Mouse (Mus musculus) forebrain, embryonic 12.5 days (tissue): ENCODE results near the gene Nhsl1. TPM values are rescaled to one million over a fixed set of nuclear protein-coding genes. Genes with fewer than 3 reads are reported as not detected.

Experiments used
- ATAC-seq: fragments of 200-750 bp; cut with Nextera tagmentation; 2 replicates; pipeline ENCODE4 v1.8.0; 2017; ENCODE audit warnings: moderate TSS enrichment; ENCODE audit not compliant: low FRiP score
- H3K27ac ChIP-seq: fragments of 300-500 bp; sonication (generic); 2 replicates; pipeline ENCODE4 v1.5.1; 2016; ENCODE audit warnings: mild to moderate bottlenecking
- H3K27me3 ChIP-seq: fragments of 300-500 bp; sonication (generic); 2 replicates; pipeline ENCODE4 v1.6.1; 2016; ENCODE audit warnings: mild to moderate bottlenecking
- H3K36me3 ChIP-seq: fragments of 300-500 bp; sonication (generic); replicated peaks from 2 replicates; pipeline ENCODE4 v1.6.1; 2016; ENCODE audit warnings: mild to moderate bottlenecking
- H3K4me1 ChIP-seq: fragments of 300-500 bp; sonication (generic); 2 replicates; pipeline ENCODE4 v1.6.1; 2016
- H3K4me2 ChIP-seq: fragments of 300-500 bp; sonication (generic); 2 replicates; pipeline ENCODE4 v1.6.1; 2016; ENCODE audit warnings: mild to moderate bottlenecking, moderate library complexity
- H3K4me3 ChIP-seq: fragments of 300-500 bp; sonication (generic); replicated peaks from 2 replicates; pipeline ENCODE4 v1.5.1; 2016; ENCODE audit warnings: mild to moderate bottlenecking
- H3K9ac ChIP-seq: fragments of 300-500 bp; sonication (generic); 2 replicates; pipeline ENCODE4 v1.6.1; 2016; ENCODE audit warnings: mild to moderate bottlenecking
- H3K9me3 ChIP-seq: fragments of 300-500 bp; sonication (generic); 2 replicates; pipeline ENCODE4 v1.6.1; 2016
- WGBS: fragments of 180-500 bp; shearing (Covaris S2); methylation state at CpG from one replicate; pipeline ENCODE4 v1.1.7; 2016; 5-methylcytosine and 5-hydroxymethylcytosine counted together
- polyA plus RNA-seq: library from polyadenylated mRNA; unstranded; fragments of >200 nt; fragmentation: Nextera tagmentation; extraction: Ambion mirVana; gene quantifications from 2 replicates; pipeline ENCODE4 v1.2.1, GENCODE M21; 2016

Nhsl1 gene
- polyA plus RNA-seq, 1 experiment from 2014 or later: 17.2 TPM

DNA sequence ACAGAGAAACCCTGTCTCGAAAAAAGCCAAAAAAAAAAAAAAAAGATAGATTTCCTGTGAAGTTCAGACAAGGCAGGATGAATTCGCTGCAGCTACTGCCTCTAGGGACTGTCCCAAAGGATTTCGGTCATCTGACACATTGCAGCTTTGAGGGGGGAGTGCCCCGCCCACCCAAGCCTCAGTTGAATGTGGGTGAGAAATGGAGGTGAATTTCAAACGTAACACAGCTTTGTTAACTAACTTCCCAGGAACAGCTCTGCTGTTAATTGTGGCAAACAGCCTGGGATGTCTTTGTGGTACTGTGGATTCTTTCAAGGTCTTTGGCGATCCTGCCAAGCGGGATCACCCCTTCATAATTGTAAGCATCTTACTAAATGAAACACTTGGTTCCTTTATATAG lies 67.4 kb downstream of the Nhsl1 start:
- H3K9ac ChIP-seq: no peak overlapping the region
- no peak overlapping the region for H3K4me3 ChIP-seq
- no peaks in the 10 kb centered on the region for H3K36me3 ChIP-seq
- no peaks in the 10 kb centered on the region for H3K9me3 ChIP-seq
- H3K27ac ChIP-seq: no peak overlapping the region
- H3K27me3 ChIP-seq: no peaks in the 10 kb centered on the region; the same call in 1 of the 2 replicates
- 40% methylated on average over 7 of the region's 7 CpGs for WGBS
- no peak overlapping the region for H3K4me2 ChIP-seq
- no peak for ATAC-seq
- peaks cover 7% of the 10 kb centered on the region; the same call in 1 of the 2 replicates for H3K4me1 ChIP-seq

GRCm38 (mm10) chr10:18388784-18389575 lies 70.2 kb downstream of the Nhsl1 start:
- Histone ChIP-seq H3K9ac (no peak overlapping the region), H3K4me3 (no peak overlapping the region), H3K27me3 (no peaks in the 10 kb centered on the region; the same call in 1 of the 2 replicates), H3K36me3 (no peaks in the 10 kb centered on the region), H3K27ac (peak overlapping the region; percentile 51), H3K4me2 (no peak overlapping the region), H3K4me1 (peaks cover 7% of the 10 kb centered on the region), H3K9me3 (no peaks in the 10 kb centered on the region)
- WGBS: 33% methylated on average over 10 of the region's 10 CpGs
- ATAC-seq: peak; percentile 70; the same call in 1 of the 2 replicates

GRCm38 (mm10) chr10:18390004-18390403 lies 71.2 kb downstream of the Nhsl1 start:
- Histone ChIP-seq H3K36me3 (no peaks in the 10 kb centered on the region), H3K4me1 (peaks cover 7% of the 10 kb centered on the region), H3K27me3 (no peaks in the 10 kb centered on the region; the same call in 1 of the 2 replicates), H3K4me3 (no peak overlapping the region), H3K27ac (no peak overlapping the region), H3K4me2 (no peak overlapping the region), H3K9ac (no peak overlapping the region), H3K9me3 (no peaks in the 10 kb centered on the region)
- no peak for ATAC-seq
- 90% methylated on average over 15 of the region's 15 CpGs for WGBS

DNA sequence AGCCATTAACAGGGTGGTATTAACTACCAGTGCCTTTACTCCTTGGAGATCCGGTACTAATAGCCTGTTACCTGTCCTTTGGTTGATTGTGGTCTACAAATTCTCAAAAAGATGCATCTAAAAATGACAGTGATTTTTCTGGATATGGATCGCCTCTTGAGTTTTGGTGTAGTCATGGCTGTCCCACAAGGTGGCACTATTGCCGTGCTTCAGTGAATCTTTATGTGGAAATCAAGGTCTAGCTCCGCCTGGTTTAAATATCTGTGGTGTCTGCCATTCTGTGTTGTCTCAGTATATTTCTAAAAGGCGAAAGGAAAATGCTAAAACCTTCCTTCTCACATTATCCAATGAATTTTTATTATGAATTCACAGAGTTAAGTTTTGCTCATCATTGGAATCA lies 72.8 kb downstream of the Nhsl1 start:
- Histone ChIP-seq H3K9ac (no peak overlapping the region), H3K4me2 (no peak overlapping the region)
- no peak for ATAC-seq

DNA sequence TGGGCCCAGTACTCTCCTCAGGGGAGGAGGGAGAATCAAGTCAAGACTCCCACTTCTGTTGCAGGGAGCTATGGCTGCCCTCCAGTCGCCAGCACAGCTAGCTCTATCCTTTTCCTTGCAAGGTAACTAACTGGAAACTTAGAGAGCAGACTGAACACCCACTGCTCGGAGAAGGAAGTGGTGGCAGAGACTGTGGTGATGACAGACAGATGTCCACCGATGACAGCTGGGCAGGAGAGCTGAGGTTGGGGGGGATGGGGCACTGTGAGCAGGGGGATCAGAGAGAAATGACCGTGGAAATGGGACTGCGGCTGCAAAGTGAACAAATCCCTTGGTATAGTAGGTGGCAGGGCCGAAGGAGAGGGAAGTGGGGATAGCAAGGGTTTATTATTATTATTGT lies 73.5 kb downstream of the Nhsl1 start:
- no peak overlapping the region for H3K4me2 ChIP-seq
- H3K27me3 ChIP-seq: no peaks in the 10 kb centered on the region
- 80% methylated on average over 6 of the region's 6 CpGs for WGBS
- no peak for ATAC-seq
- no peak overlapping the region for H3K4me3 ChIP-seq
- H3K36me3 ChIP-seq: no peaks in the 10 kb centered on the region
- no peaks in the 10 kb centered on the region for H3K9me3 ChIP-seq
- H3K4me1 ChIP-seq: peaks cover 4% of the 10 kb centered on the region
- H3K9ac ChIP-seq: no peak overlapping the region
- no peak overlapping the region for H3K27ac ChIP-seq

More for the DNA sequence above, 72.8 kb downstream of the Nhsl1 start:
- no peak overlapping the region for H3K27ac ChIP-seq
- H3K4me3 ChIP-seq: no peak overlapping the region
- no peaks in the 10 kb centered on the region for H3K36me3 ChIP-seq
- H3K4me1 ChIP-seq: peaks cover 4% of the 10 kb centered on the region
- WGBS: 48% methylated on average over 5 of the region's 5 CpGs
- no peaks in the 10 kb centered on the region for H3K27me3 ChIP-seq
- no peaks in the 10 kb centered on the region for H3K9me3 ChIP-seq

GRCm38 (mm10) chr10:18393740-18394139 lies 75.0 kb downstream of the Nhsl1 start:
- Histone ChIP-seq H3K9ac (no peak overlapping the region), H3K9me3 (no peaks in the 10 kb centered on the region), H3K27ac (no peak overlapping the region), H3K27me3 (no peaks in the 10 kb centered on the region), H3K4me2 (no peak overlapping the region), H3K36me3 (no peaks in the 10 kb centered on the region), H3K4me1 (peaks cover 4% of the 10 kb centered on the region), H3K4me3 (no peak overlapping the region)
- WGBS: 55% methylated on average over 3 of the region's 3 CpGs
- no peak for ATAC-seq

DNA sequence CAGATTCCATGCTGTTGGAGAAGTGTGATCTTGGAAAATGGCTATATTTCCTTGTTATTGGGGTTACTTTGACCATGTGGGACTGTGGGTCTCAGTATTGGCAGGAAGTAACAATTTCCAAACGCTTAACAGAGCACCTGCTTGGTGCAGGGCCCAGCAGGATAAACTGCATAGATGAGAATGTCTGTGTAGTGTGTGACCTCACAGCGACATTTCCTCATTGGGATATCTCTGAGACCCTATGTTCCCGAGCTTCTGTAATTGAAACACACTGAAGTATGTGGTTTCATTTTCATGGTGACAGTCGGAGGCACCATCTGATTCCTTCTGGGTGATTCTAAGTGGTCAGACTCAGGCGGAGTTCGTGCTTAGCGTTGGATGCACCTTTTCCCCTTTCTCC lies 75.5 kb downstream of the Nhsl1 start:
- Histone ChIP-seq H3K27ac (no peak overlapping the region), H3K27me3 (no peaks in the 10 kb centered on the region), H3K4me1 (no peaks in the 10 kb centered on the region; the same call in 1 of the 2 replicates), H3K4me3 (no peak overlapping the region), H3K9ac (no peak overlapping the region), H3K4me2 (no peak overlapping the region), H3K36me3 (no peaks in the 10 kb centered on the region), H3K9me3 (no peaks in the 10 kb centered on the region)
- ATAC-seq: no peak
- WGBS: 85% methylated on average over 7 of the region's 7 CpGs

DNA sequence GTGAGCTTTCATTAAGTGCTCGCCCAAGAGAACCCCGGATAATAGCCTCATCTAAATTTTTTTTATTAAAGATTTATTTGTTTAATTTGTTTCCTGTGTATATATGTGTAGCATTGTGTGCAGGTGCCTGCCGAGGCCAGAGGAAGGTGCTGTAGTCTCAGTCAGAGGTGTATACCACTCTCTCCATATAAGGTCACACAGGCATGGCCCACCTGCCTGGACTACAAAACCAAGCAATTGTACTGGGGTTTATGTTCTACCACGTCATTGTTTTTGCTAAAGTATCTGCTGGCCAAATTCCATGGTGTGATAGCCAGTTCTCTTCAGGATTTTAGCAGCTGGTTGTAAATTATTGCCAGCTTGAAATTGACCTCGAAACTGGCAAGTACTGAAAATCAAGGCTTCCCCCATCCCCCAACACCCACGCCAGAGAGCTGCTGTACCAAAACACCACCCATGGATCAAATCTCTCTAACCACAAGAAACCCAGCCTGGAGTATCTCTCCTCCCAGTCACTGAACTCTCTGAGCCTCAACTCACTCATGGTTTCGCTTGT lies 81.4 kb downstream of the Nhsl1 start:
- no peak overlapping the region for H3K9ac ChIP-seq
- no peaks in the 10 kb centered on the region for H3K36me3 ChIP-seq
- H3K27me3 ChIP-seq: no peaks in the 10 kb centered on the region
- 84% methylated on average over 7 of the region's 7 CpGs for WGBS
- ATAC-seq: no peak
- H3K9me3 ChIP-seq: no peaks in the 10 kb centered on the region
- no peak overlapping the region for H3K27ac ChIP-seq
- H3K4me1 ChIP-seq: no peaks in the 10 kb centered on the region; the same call in 1 of the 2 replicates
- H3K4me2 ChIP-seq: no peak overlapping the region
- no peak overlapping the region for H3K4me3 ChIP-seq

- no peak for ATAC-seq
- no peak overlapping the region for H3K27ac ChIP-seq
- no peak overlapping the region for H3K9ac ChIP-seq
- peaks cover under 1% of the 10 kb centered on the region; the same call in 1 of the 2 replicates for H3K27me3 ChIP-seq
- no peak overlapping the region for H3K4me3 ChIP-seq
- no peaks in the 10 kb centered on the region; the same call in 1 of the 2 replicates for H3K4me1 ChIP-seq
- WGBS: 84% methylated on average over 8 of the region's 8 CpGs
- H3K9me3 ChIP-seq: no peaks in the 10 kb centered on the region
- no peak overlapping the region for H3K4me2 ChIP-seq
- H3K36me3 ChIP-seq: no peaks in the 10 kb centered on the region
These were observed 82.2 kb downstream of the Nhsl1 start for GRCm38 (mm10) chr10:18400998-18401397.

- no peak overlapping the region for H3K27ac ChIP-seq
- no peak for ATAC-seq
These were observed 85.2 kb downstream of the Nhsl1 start for GRCm38 (mm10) chr10:18403992-18404391.

GRCm38 (mm10) chr10:18404679-18405078 lies 85.9 kb downstream of the Nhsl1 start:
- Histone ChIP-seq H3K4me1 (peaks cover 18% of the 10 kb centered on the region), H3K27ac (no peak overlapping the region), H3K36me3 (no peaks in the 10 kb centered on the region), H3K27me3 (peaks cover 12% of the 10 kb centered on the region), H3K4me2 (no peak overlapping the region), H3K9ac (no peak overlapping the region), H3K4me3 (no peak overlapping the region), H3K9me3 (no peaks in the 10 kb centered on the region)
- no peak for ATAC-seq
- 57% methylated on average over 5 of the region's 5 CpGs for WGBS

More at GRCm38 (mm10) chr10:18403992-18404391, 85.2 kb downstream of the Nhsl1 start:
- Histone ChIP-seq H3K4me1 (peaks cover 11% of the 10 kb centered on the region), H3K9ac (no peak overlapping the region), H3K27me3 (peaks cover 12% of the 10 kb centered on the region), H3K36me3 (no peaks in the 10 kb centered on the region), H3K4me3 (no peak overlapping the region), H3K9me3 (no peaks in the 10 kb centered on the region), H3K4me2 (no peak overlapping the region)
- WGBS: 44% methylated on average over 2 of the region's 2 CpGs

- Histone ChIP-seq H3K27me3 (peaks cover 12% of the 10 kb centered on the region), H3K36me3 (no peaks in the 10 kb centered on the region), H3K4me2 (peak overlapping the region; percentile 76), H3K27ac (peak overlapping the region; percentile 81), H3K4me1 (peaks cover 42% of the 10 kb centered on the region), H3K4me3 (peak overlapping the region; percentile 55), H3K9ac (peak overlapping the region; percentile 69), H3K9me3 (no peaks in the 10 kb centered on the region)
- under 1% methylated on average over 21 of the region's 21 CpGs for WGBS
- peak; percentile 91 for ATAC-seq
These were observed 88.5 kb downstream of the Nhsl1 start for GRCm38 (mm10) chr10:18407062-18407830.
